Mouse (Mus musculus) neural tube, embryonic 11.5 days (tissue): ENCODE measurements around the gene H2afy. TPM values are rescaled to one million over a fixed set of nuclear protein-coding genes. Genes with fewer than 3 reads are reported as not detected.

Experiments used
- ATAC-seq: fragments of 200-750 bp; cut with Nextera tagmentation; 2 replicates; pipeline ENCODE4 v1.8.0; 2017; ENCODE audit warnings: moderate number of reproducible peaks, mild to moderate bottlenecking, moderate TSS enrichment, moderate library complexity; ENCODE audit not compliant: insufficient read depth, low FRiP score, low TSS enrichment
- DNase-seq: peaks from one replicate; pipeline ENCODE4 v3.0.0-alpha.2; 2015; ENCODE audit warnings: low spot score
- H3K27ac ChIP-seq: fragments of 300-500 bp; sonication (generic); 2 replicates; pipeline ENCODE4 v1.5.1; 2014; ENCODE audit warnings: low read depth, mild to moderate bottlenecking, low read length
- H3K27me3 ChIP-seq: fragments of 300-500 bp; sonication (generic); 2 replicates; pipeline ENCODE4 v1.6.1; 2014; ENCODE audit warnings: mild to moderate bottlenecking, low read length, mixed read lengths; ENCODE audit not compliant: control insufficient read depth, insufficient read depth
- H3K36me3 ChIP-seq: fragments of 300-500 bp; sonication (generic); 2 replicates; pipeline ENCODE4 v1.6.1; 2014; ENCODE audit warnings: mild to moderate bottlenecking, low read length, moderate library complexity, mixed read lengths; ENCODE audit not compliant: control insufficient read depth, insufficient read depth
- H3K4me1 ChIP-seq: fragments of 300-500 bp; sonication (generic); 2 replicates; pipeline ENCODE4 v1.6.1; 2014; ENCODE audit warnings: low read length, mixed read lengths; ENCODE audit not compliant: control insufficient read depth, insufficient read depth
- H3K4me2 ChIP-seq: fragments of 300-500 bp; sonication (generic); 2 replicates; pipeline ENCODE4 v1.6.1; 2014; ENCODE audit warnings: low read depth, mild to moderate bottlenecking, moderate library complexity
- H3K4me3 ChIP-seq: fragments of 300-500 bp; sonication (generic); 2 replicates; pipeline ENCODE4 v1.5.1; 2014; ENCODE audit warnings: low read depth, low read length
- H3K9ac ChIP-seq: fragments of 300-500 bp; sonication (generic); 2 replicates; pipeline ENCODE4 v1.6.1; 2014; ENCODE audit warnings: mild to moderate bottlenecking, low read length
- H3K9me3 ChIP-seq: fragments of 300-500 bp; sonication (generic); 2 replicates; pipeline ENCODE4 v1.6.1; 2016; ENCODE audit warnings: low read length; ENCODE audit not compliant: control insufficient read depth
- WGBS: fragments of 180-500 bp; shearing (Covaris S2); extraction: QIAGEN DNeasy Blood & Tissue Kit; methylation state at CpG from one replicate; pipeline ENCODE4 v1.1.7; 2014; 5-methylcytosine and 5-hydroxymethylcytosine counted together
- polyA plus RNA-seq: library from polyadenylated mRNA; unstranded; fragments of >200 nt; fragmentation: Nextera tagmentation; extraction: Ambion mirVana; gene quantifications from 2 replicates; pipeline ENCODE4 v1.2.1, GENCODE M21; 2014

The H2afy gene
- polyA plus RNA-seq, 1 experiment from 2014 or later, result 613 TPM

DNA sequence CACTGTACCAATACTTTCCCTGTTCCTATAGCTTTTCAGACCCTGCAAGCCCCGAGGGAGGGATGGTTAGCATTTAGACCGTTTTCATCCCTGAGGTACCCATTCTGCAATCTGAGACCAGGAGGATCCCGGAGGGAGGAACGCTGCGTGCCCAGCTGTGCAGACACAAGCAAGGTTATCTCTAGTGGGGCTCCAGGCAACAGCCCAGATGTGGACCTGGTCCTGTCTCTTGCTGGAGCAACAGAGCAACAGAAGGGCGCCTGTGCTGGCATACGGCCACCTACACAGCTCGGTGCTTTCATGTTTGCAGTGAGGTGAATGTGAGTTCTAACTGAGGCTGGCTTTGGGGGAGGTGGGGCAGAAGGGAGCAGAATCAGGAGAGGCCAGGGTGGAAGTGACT is 41.6 kb downstream of the H2afy start:
- H3K9ac ChIP-seq, result no peak overlapping the region
- H3K4me1 ChIP-seq, result no peaks in the 10 kb centered on the region
- no peaks in the 10 kb centered on the region for H3K27me3 ChIP-seq
- ATAC-seq (no peak), DNase-seq (no peak)
- WGBS, result 85% methylated on average over 8 of the region's 8 CpGs
- no peak overlapping the region for H3K4me3 ChIP-seq
- no peak overlapping the region for H3K27ac ChIP-seq
- H3K36me3 ChIP-seq, result peaks cover 2% of the 10 kb centered on the region; the same call in 1 of the 2 replicates
- no peak overlapping the region for H3K4me2 ChIP-seq
- H3K9me3 ChIP-seq, result no peaks in the 10 kb centered on the region

DNA sequence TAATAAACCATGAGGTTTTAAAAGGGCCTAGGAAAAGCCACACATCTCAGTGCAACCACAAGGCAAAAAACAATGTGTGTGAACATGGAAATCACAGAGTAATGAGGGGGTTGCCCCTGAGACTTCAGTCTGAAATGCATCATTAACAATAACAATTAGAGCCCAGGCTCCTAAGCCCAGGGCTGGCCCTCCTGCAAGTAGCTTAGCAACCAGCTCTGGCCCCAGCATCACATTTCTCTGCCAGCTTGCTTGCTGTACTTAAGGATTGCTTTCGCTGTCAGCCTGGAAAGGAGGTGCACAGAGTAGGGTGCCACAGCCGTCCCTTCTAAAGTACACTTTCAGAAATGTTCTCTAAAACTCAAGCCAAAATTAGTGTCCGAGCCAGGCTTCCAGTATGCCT is 42.5 kb downstream of the H2afy start:
- no peaks in the 10 kb centered on the region for H3K4me1 ChIP-seq
- no peak overlapping the region for H3K27ac ChIP-seq
- no peaks in the 10 kb centered on the region for H3K9me3 ChIP-seq
- WGBS, result 81% methylated on average over 3 of the region's 3 CpGs
- no peak overlapping the region for H3K9ac ChIP-seq
- H3K4me3 ChIP-seq, result no peak overlapping the region
- no peak overlapping the region for H3K4me2 ChIP-seq
- DNase-seq (no peak), ATAC-seq (no peak)
- no peaks in the 10 kb centered on the region for H3K27me3 ChIP-seq
- H3K36me3 ChIP-seq, result peaks cover 5% of the 10 kb centered on the region

GRCm38 (mm10) chr13:56092606-56093005 is 43.6 kb downstream of the H2afy start:
- 87% methylated on average over 5 of the region's 5 CpGs for WGBS
- Histone ChIP-seq H3K4me2 (no peak overlapping the region), H3K27ac (no peak overlapping the region), H3K4me3 (no peak overlapping the region), H3K36me3 (peaks cover 8% of the 10 kb centered on the region), H3K9ac (no peak overlapping the region), H3K27me3 (no peaks in the 10 kb centered on the region), H3K9me3 (no peaks in the 10 kb centered on the region), H3K4me1 (no peaks in the 10 kb centered on the region)
- DNase-seq, result no peak
- ATAC-seq, result no peak

- no peak overlapping the region for H3K9ac ChIP-seq
- no peak overlapping the region for H3K4me2 ChIP-seq
- H3K9me3 ChIP-seq, result no peaks in the 10 kb centered on the region
- no peak overlapping the region for H3K4me3 ChIP-seq
- H3K36me3 ChIP-seq, result peaks cover 10% of the 10 kb centered on the region
- no peak for ATAC-seq
- no peaks in the 10 kb centered on the region for H3K4me1 ChIP-seq
- no peak overlapping the region for H3K27ac ChIP-seq
- WGBS, result 89% methylated on average over 2 of the region's 2 CpGs
- no peak for DNase-seq
- H3K27me3 ChIP-seq, result no peaks in the 10 kb centered on the region
Observed at GRCm38 (mm10) chr13:56090597-56090996, 45.6 kb downstream of the H2afy start.

DNA sequence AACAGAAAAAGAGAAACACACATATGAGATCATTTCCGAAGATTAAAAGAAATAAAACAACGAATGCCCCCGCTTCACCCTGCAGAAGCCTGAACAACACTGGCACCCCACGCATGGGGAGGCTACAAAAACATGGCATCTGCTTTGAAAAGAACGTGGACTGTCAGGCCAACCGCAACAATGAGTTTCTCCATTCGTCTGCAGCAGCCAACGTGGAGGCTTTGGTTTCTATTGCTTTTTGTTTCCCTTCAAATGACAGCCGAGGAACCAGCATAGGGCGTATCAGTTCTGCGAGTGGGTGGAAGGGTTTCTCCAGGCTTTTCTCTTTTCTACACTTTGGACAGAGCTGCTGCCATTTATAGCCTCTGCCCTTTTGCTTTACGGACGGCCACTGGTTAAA is 47.6 kb downstream of the H2afy start:
- Histone ChIP-seq H3K4me2 (no peak overlapping the region), H3K36me3 (peaks cover 11% of the 10 kb centered on the region), H3K27me3 (no peaks in the 10 kb centered on the region), H3K4me3 (no peak overlapping the region), H3K4me1 (no peaks in the 10 kb centered on the region), H3K9me3 (no peaks in the 10 kb centered on the region), H3K27ac (no peak overlapping the region), H3K9ac (no peak overlapping the region)
- ATAC-seq, result no peak
- DNase-seq, result no peak
- WGBS, result 87% methylated on average over 13 of the region's 13 CpGs

DNA sequence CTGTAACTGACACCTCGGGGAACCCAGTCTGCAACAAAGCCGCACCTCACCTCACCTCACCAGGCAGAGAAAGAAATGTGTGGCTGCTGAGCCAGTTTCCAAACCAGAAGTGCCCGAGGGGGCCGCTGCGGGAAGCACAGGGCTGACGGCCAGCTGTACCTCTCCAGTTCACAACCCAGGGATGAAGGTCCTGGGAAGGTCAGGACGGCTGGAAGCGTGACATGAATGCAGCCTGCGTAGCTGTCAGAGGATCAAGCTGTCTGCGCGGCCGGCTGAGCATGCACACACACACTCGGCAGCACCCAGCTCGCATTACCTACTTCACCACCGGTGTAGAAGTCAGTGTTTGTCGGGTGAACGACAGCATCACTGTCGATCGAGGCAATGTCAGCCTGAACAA is 48.2 kb downstream of the H2afy start:
- no peak overlapping the region for H3K9ac ChIP-seq
- no peak overlapping the region for H3K4me3 ChIP-seq
- ATAC-seq (no peak), DNase-seq (no peak)
- H3K9me3 ChIP-seq, result no peaks in the 10 kb centered on the region
- no peak overlapping the region for H3K27ac ChIP-seq
- no peak overlapping the region for H3K4me2 ChIP-seq
- H3K36me3 ChIP-seq, result peaks cover 15% of the 10 kb centered on the region
- H3K4me1 ChIP-seq, result no peaks in the 10 kb centered on the region
- H3K27me3 ChIP-seq, result no peaks in the 10 kb centered on the region
- WGBS, result 75% methylated on average over 19 of the region's 19 CpGs

GRCm38 (mm10) chr13:56084146-56084905 is 51.8 kb downstream of the H2afy start:
- WGBS, result 95% methylated on average over 20 of the region's 20 CpGs
- Histone ChIP-seq H3K27me3 (no peaks in the 10 kb centered on the region), H3K9me3 (no peaks in the 10 kb centered on the region), H3K27ac (no peak overlapping the region), H3K4me3 (no peak overlapping the region), H3K4me1 (no peaks in the 10 kb centered on the region), H3K36me3 (peaks cover 25% of the 10 kb centered on the region), H3K4me2 (no peak overlapping the region), H3K9ac (no peak overlapping the region)
- no peak for DNase-seq
- ATAC-seq, result no peak

- H3K9ac ChIP-seq, result no peak overlapping the region
- no peaks in the 10 kb centered on the region for H3K9me3 ChIP-seq
Observed at GRCm38 (mm10) chr13:56081656-56082055, 54.5 kb downstream of the H2afy start.

DNA sequence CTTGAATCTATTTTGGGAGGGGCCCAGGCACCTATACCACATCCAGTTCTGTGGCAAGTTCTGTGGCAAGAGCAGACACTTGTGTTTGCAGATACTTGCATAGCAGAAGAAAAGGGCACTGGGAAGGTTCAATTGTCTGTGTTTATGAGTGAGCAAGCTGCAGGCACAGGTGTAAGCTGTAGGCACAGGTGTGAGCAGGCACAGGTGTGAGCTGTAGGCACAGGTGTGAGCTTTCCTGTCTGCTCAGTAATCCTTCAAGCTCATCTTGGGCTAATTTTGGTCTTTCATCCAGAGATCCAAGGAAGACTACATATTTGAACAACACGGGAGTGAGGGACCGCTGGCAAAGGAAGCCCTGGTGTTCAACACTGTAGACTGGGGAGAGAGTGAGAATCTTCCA is 56.5 kb downstream of the H2afy start:
- no peak for ATAC-seq
- Histone ChIP-seq H3K4me1 (no peaks in the 10 kb centered on the region), H3K27ac (no peak overlapping the region), H3K4me2 (no peak overlapping the region), H3K27me3 (no peaks in the 10 kb centered on the region), H3K9me3 (no peaks in the 10 kb centered on the region), H3K4me3 (no peak overlapping the region), H3K36me3 (peaks cover 32% of the 10 kb centered on the region), H3K9ac (no peak overlapping the region)
- WGBS, result 94% methylated on average over 2 of the region's 2 CpGs
- DNase-seq, result no peak

More at GRCm38 (mm10) chr13:56081656-56082055, 54.5 kb downstream of the H2afy start:
- H3K27ac ChIP-seq, result no peak overlapping the region
- no peak for ATAC-seq
- DNase-seq, result no peak
- H3K4me3 ChIP-seq, result no peak overlapping the region
- no peaks in the 10 kb centered on the region for H3K4me1 ChIP-seq
- 92% methylated on average over 5 of the region's 5 CpGs for WGBS
- no peaks in the 10 kb centered on the region for H3K27me3 ChIP-seq
- H3K36me3 ChIP-seq, result peaks cover 26% of the 10 kb centered on the region
- H3K4me2 ChIP-seq, result no peak overlapping the region
